26 mouse cellular contexts compared by ENCODE assay signal in the genomic region with DNA sequence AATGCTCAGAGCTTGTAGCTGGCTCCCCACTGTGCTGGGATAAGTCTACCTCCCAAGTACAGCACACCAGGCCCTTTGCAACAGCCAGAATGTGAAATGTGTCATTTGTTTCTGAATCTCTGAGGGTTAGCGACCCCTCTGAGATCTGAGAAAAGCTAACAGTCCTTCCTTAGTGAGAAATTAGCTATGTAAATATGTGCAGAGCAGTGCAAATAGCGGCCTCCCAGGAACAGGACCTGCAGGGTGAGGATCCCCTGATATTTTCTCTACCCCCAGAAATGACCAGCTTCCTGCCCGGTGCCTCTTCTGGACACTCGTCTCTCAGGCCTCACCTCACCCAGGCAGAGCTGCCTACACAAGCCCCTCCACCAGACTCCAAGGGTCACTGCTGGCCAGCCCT. TPM values are rescaled to one million over a fixed set of nuclear protein-coding genes. Genes with fewer than 3 reads are reported as not detected.
DNase-seq lines count a peak whose midpoint lies in the region; ATAC-seq and TF ChIP-seq lines count a peak whose summit lies in the region.
"Had no signal": no experiment of that assay in that cellular context is flagged by ENCODE, and none has a peak within 500 bp of the region (broad histone marks: within the 10 kb centered on the region; RNA-seq: fewer than 3 reads in every experiment).

No protein-coding gene starts in this region.

- no peak for TF ChIP-seq EP300 in liver, postnatal 0 days (IDR thresholded peaks at IDR 0.05; ENCODE audit: low read depth)

- no peaks in the 10 kb centered on the region for H3K27me3 ChIP-seq in forebrain, embryonic 12.5 days
- no peaks in the 10 kb centered on the region for H3K27me3 ChIP-seq in forebrain, embryonic 10.5 days (ENCODE audit: poor library complexity, severe bottlenecking)
- peaks cover 6% of the 10 kb centered on the region for H3K27me3 ChIP-seq in liver, embryonic 12.5 days (replicated peaks)
- H3K27me3 ChIP-seq in liver, postnatal 0 days (ENCODE audit: insufficient read depth, low read length) = no peaks in the 10 kb centered on the region
- no peaks in the 10 kb centered on the region for H3K27me3 ChIP-seq in midbrain, embryonic 13.5 days
- H3K27me3 ChIP-seq in midbrain, embryonic 15.5 days (replicated peaks) = no peaks in the 10 kb centered on the region
- no peaks in the 10 kb centered on the region for H3K27me3 ChIP-seq in intestine, embryonic 16.5 days (replicated peaks; ENCODE audit: control insufficient read depth, insufficient read depth, low read length)
- H3K27me3 ChIP-seq: limb, embryonic 12.5 days; neural tube, embryonic 12.5 days had no signal

- no peaks in the 10 kb centered on the region for H3K9me3 ChIP-seq in forebrain, embryonic 12.5 days
- no peaks in the 10 kb centered on the region for H3K9me3 ChIP-seq in forebrain, embryonic 10.5 days
- no peaks in the 10 kb centered on the region for H3K9me3 ChIP-seq in liver, embryonic 12.5 days (replicated peaks)
- no peaks in the 10 kb centered on the region for H3K9me3 ChIP-seq in liver, postnatal 0 days (ENCODE audit: low read length)
- H3K9me3 ChIP-seq in midbrain, embryonic 13.5 days = no peaks in the 10 kb centered on the region
- no peaks in the 10 kb centered on the region for H3K9me3 ChIP-seq in midbrain, embryonic 15.5 days
- H3K9me3 ChIP-seq in intestine, embryonic 16.5 days (ENCODE audit: control insufficient read depth, low read length) = no peaks in the 10 kb centered on the region
- H3K9me3 ChIP-seq: limb, embryonic 12.5 days; neural tube, embryonic 12.5 days had no signal

- H3K4me3 ChIP-seq in forebrain, embryonic 12.5 days (replicated peaks) = no peak overlapping the region
- no peak overlapping the region for H3K4me3 ChIP-seq in forebrain, embryonic 10.5 days
- no peak overlapping the region for H3K4me3 ChIP-seq in liver, embryonic 12.5 days
- no peak overlapping the region for H3K4me3 ChIP-seq in liver, postnatal 0 days (ENCODE audit: low read depth, low read length)
- no peak overlapping the region for H3K4me3 ChIP-seq in midbrain, embryonic 13.5 days (replicated peaks)
- H3K4me3 ChIP-seq in midbrain, embryonic 15.5 days = no peak overlapping the region
- H3K4me3 ChIP-seq in intestine, embryonic 16.5 days (ENCODE audit: low read length) = no peak overlapping the region
- H3K4me3 ChIP-seq: limb, embryonic 12.5 days; neural tube, embryonic 12.5 days had no signal

- H3K9ac ChIP-seq in forebrain, embryonic 12.5 days = no peak overlapping the region
- no peak overlapping the region for H3K9ac ChIP-seq in liver, embryonic 12.5 days
- H3K9ac ChIP-seq in liver, postnatal 0 days (replicated peaks) = no peak overlapping the region
- 0 out of 2 replicates have a peak overlapping the region, but pooled peaks have one; percentile 7 for H3K9ac ChIP-seq in midbrain, embryonic 13.5 days (replicated peaks)
- no peak overlapping the region for H3K9ac ChIP-seq in midbrain, embryonic 15.5 days
- H3K9ac ChIP-seq in intestine, embryonic 16.5 days (ENCODE audit: low read depth, low read length) = no peak overlapping the region
- H3K9ac ChIP-seq: limb, embryonic 12.5 days; neural tube, embryonic 12.5 days had no signal

- 42% methylated on average over 4 of the region's 4 CpGs for whole genome bisulfite sequencing in forebrain, embryonic 12.5 days
- WGBS in forebrain, embryonic 10.5 days = 44% methylated on average over 4 of the region's 4 CpGs
- WGBS in liver, embryonic 12.5 days (ENCODE audit: insufficient replicate concordance) = 72% methylated on average over 4 of the region's 4 CpGs
- WGBS in liver, postnatal 0 days (ENCODE audit: insufficient replicate concordance) = 57% methylated on average over 4 of the region's 4 CpGs
- 47% methylated on average over 4 of the region's 4 CpGs for WGBS in midbrain, embryonic 13.5 days
- 44% methylated on average over 4 of the region's 4 CpGs for WGBS in midbrain, embryonic 15.5 days
- WGBS in intestine, embryonic 16.5 days = 70% methylated on average over 4 of the region's 4 CpGs

- H3K36me3 ChIP-seq in forebrain, embryonic 12.5 days (replicated peaks) = no peaks in the 10 kb centered on the region
- H3K36me3 ChIP-seq in forebrain, embryonic 10.5 days (replicated peaks) = peaks cover 12% of the 10 kb centered on the region; the same call in 1 of the 2 replicates
- H3K36me3 ChIP-seq in liver, embryonic 12.5 days = peaks cover 7% of the 10 kb centered on the region; the same call in 1 of the 2 replicates
- H3K36me3 ChIP-seq in liver, postnatal 0 days (replicated peaks; ENCODE audit: insufficient read depth, low read length) = peaks cover 2% of the 10 kb centered on the region; the same call in 1 of the 2 replicates
- H3K36me3 ChIP-seq in midbrain, embryonic 13.5 days = no peaks in the 10 kb centered on the region
- no peaks in the 10 kb centered on the region for H3K36me3 ChIP-seq in midbrain, embryonic 15.5 days (replicated peaks)
- no peaks in the 10 kb centered on the region for H3K36me3 ChIP-seq in intestine, embryonic 16.5 days (ENCODE audit: control insufficient read depth, insufficient read depth, low read length)

- no peak for DNase-seq in forebrain, embryonic 10.5 days (ENCODE audit: extremely low spot score, low spot score)
- DNase-seq in liver, postnatal 0 days = no peak
- no peak for DNase-seq in heart, postnatal 4 days
- DNase-seq: cerebellum, adult 2 months; heart, adult 11 months; heart, postnatal 10 days; kidney, adult 18-20 months; kidney, postnatal 4 days; thymus, postnatal 14 days had no signal

- H3K4me1 ChIP-seq in forebrain, embryonic 12.5 days = peaks cover 14% of the 10 kb centered on the region
- peaks cover 16% of the 10 kb centered on the region for H3K4me1 ChIP-seq in forebrain, embryonic 10.5 days
- no peaks in the 10 kb centered on the region for H3K4me1 ChIP-seq in liver, embryonic 12.5 days
- H3K4me1 ChIP-seq in liver, postnatal 0 days (ENCODE audit: insufficient read depth) = peaks cover 3% of the 10 kb centered on the region
- H3K4me1 ChIP-seq in midbrain, embryonic 13.5 days (replicated peaks) = peaks cover 18% of the 10 kb centered on the region
- H3K4me1 ChIP-seq in midbrain, embryonic 15.5 days = peaks cover 17% of the 10 kb centered on the region
- H3K4me1 ChIP-seq in intestine, embryonic 16.5 days (ENCODE audit: control insufficient read depth, insufficient read depth, low read length) = no peaks in the 10 kb centered on the region
- H3K4me1 ChIP-seq: limb, embryonic 12.5 days had no signal

- peak; percentile 42; the same call in 1 of the 2 replicates for ATAC-seq in forebrain, embryonic 12.5 days (ENCODE audit: low FRiP score)
- ATAC-seq in liver, embryonic 12.5 days = peak; percentile 30
- ATAC-seq in liver, postnatal 0 days = no peak
- ATAC-seq in midbrain, embryonic 13.5 days = no peak
- no peak for ATAC-seq in midbrain, embryonic 15.5 days (replicated peaks)
- peak; percentile 54; the same call in 1 of the 2 replicates for ATAC-seq in intestine, embryonic 16.5 days
- ATAC-seq: forebrain, embryonic 16.5 days; hindbrain, postnatal 0 days had no signal

- H3K27ac ChIP-seq in forebrain, embryonic 12.5 days = no peak overlapping the region
- H3K27ac ChIP-seq in forebrain, embryonic 10.5 days = no peak overlapping the region
- H3K27ac ChIP-seq in liver, embryonic 12.5 days = no peak overlapping the region
- H3K27ac ChIP-seq in liver, postnatal 0 days (ENCODE audit: low read depth) = no peak overlapping the region
- H3K27ac ChIP-seq in midbrain, embryonic 13.5 days = peak overlapping the region; percentile 16; the same call in 1 of the 2 replicates
- no peak overlapping the region for H3K27ac ChIP-seq in midbrain, embryonic 15.5 days
- H3K27ac ChIP-seq in intestine, embryonic 16.5 days (ENCODE audit: low read length) = no peak overlapping the region
- H3K27ac ChIP-seq: hindbrain, postnatal 0 days; limb, embryonic 12.5 days; macrophage; neural tube, embryonic 12.5 days had no signal

- H3K4me2 ChIP-seq in forebrain, embryonic 12.5 days = no peak overlapping the region
- no peak overlapping the region for H3K4me2 ChIP-seq in liver, embryonic 12.5 days
- no peak overlapping the region for H3K4me2 ChIP-seq in liver, postnatal 0 days (ENCODE audit: low read depth, low read length)
- H3K4me2 ChIP-seq in midbrain, embryonic 13.5 days (replicated peaks) = no peak overlapping the region
- no peak overlapping the region for H3K4me2 ChIP-seq in midbrain, embryonic 15.5 days
- no peak overlapping the region for H3K4me2 ChIP-seq in intestine, embryonic 16.5 days (ENCODE audit: low read depth, low read length)
- H3K4me2 ChIP-seq: heart, embryonic 11.5 days; limb, embryonic 12.5 days; neural tube, embryonic 12.5 days had no signal

- TF ChIP-seq CTCF in liver, postnatal 0 days (IDR thresholded peaks at IDR 0.05; ENCODE audit: low read depth) = no peak

RNA-seq across cellular contexts. Expression of a gene that starts 15.7 kb away (rescaled TPM):
- not detected in 2 replicates for polyA plus RNA-seq in forebrain, embryonic 12.5 days (2016; fragmentation: Nextera tagmentation; extraction: Ambion mirVana)
- not detected in 2 replicates for polyA plus RNA-seq in forebrain, embryonic 10.5 days (2016; fragmentation: Nextera tagmentation; extraction: Ambion mirVana)
- polyA plus RNA-seq in liver, embryonic 12.5 days (2016; fragmentation: Nextera tagmentation; extraction: Ambion mirVana) = not detected in 2 replicates
- not detected in 2 replicates for polyA plus RNA-seq in liver, postnatal 0 days (2015; fragmentation: Nextera tagmentation; extraction: Ambion mirVana)
- not detected in 2 replicates for polyA plus RNA-seq in midbrain, embryonic 13.5 days (2015; fragmentation: Nextera tagmentation; extraction: Ambion mirVana)
- not detected in 2 replicates for polyA plus RNA-seq in midbrain, embryonic 15.5 days (2015; fragmentation: Nextera tagmentation; extraction: Ambion mirVana)
- polyA plus RNA-seq in intestine, embryonic 16.5 days (2015; fragmentation: Nextera tagmentation; extraction: Ambion mirVana) = not detected in 2 replicates
- not detected for total RNA-seq in heart, postnatal 4 days (2021)
- total RNA-seq: adrenal gland, postnatal 10 days; gastrocnemius, postnatal 14 days; heart, postnatal 10 days; hindbrain, postnatal 0 days; left cerebral cortex, postnatal 14 days had no signal
- polyA plus RNA-seq: cerebellum, adult 2 months; embryonic facial prominence, embryonic 14.5 days; forebrain, embryonic 16.5 days; heart, embryonic 11.5 days; hindbrain, postnatal 0 days; kidney, embryonic 16.5 days; limb, embryonic 12.5 days; liver, embryonic 16.5 days; macrophage; neural tube, embryonic 12.5 days had no signal

Comparison
In these comparisons a context has a peak if more than half of its experiments do, and no peak if none do; other contexts are left out.
1. ATAC-seq: peak in forebrain, embryonic 12.5 days (single experiment), liver, embryonic 12.5 days (single experiment) and intestine, embryonic 16.5 days (single experiment); none in liver, postnatal 0 days (single experiment), midbrain, embryonic 13.5 days (single experiment) and midbrain, embryonic 15.5 days (single experiment).